Mouse (Mus musculus): ENCODE results near the gene Slc38a7.
"Not testable (repeated sequence)": the region's sequence is repeated elsewhere in the genome, so short reads cannot be mapped to it uniquely, and the experiment has no call there.

GRCm38 (mm10) chr8:95795333-95796061, 57.8 kb downstream of the Slc38a7 start:
- TF ChIP-seq CTCF (IDR thresholded peaks at IDR 0.05; ENCODE audit: extremely low read depth, insufficient read length, insufficient replicate concordance, low read depth, low read length); POLR2A (IDR thresholded peaks at IDR 0.05; ENCODE audit: low read depth, low read length): not testable (repeated sequence)

Data from small intestine, adult 2 months (tissue).